Mouse (Mus musculus): ENCODE measurements around the gene 4921536K21Rik. TPM values are rescaled to one million over a fixed set of nuclear protein-coding genes. Genes with fewer than 3 reads are reported as not detected.
"Not testable (repeated sequence)": the region's sequence is repeated elsewhere in the genome, so short reads cannot be mapped to it uniquely, and the experiment has no call there.

Gene 4921536K21Rik
- total RNA-seq, 2 experiments from 2014 or later: 0.32 to 0.70 TPM

DNA sequence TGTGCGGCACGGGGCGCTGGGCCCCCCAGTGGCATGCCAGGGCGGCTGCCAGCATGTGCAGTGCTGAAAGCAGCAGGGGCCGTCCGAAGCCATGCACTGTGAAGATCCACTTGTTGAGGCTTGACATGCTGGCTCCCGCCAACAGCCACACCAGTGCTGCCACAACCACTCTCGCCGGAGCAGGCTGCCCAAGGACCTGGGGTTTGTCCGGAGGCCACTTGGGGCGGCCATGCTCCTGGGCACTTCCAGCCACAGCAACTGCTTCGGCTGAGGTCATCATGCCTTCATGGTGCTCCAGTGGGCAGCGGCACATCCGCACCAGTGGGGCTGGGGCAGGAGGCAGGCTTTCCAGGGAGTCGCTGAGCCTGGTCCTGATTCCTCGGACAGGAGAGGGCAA, 18.0 kb upstream of the 4921536K21Rik start:
- peak; percentile 54 to 55 for DNase-seq (ENCODE audit: low spot score in 2 of 2)
- intact Hi-C loops (cut with DNase I): loop anchor here (2.0 to 10.0 kb wide), 5 partner anchors 18 to 458 kb away; partner anchors contain the start of genes 4921536K21Rik, Dusp18 and Rnf185

DNA sequence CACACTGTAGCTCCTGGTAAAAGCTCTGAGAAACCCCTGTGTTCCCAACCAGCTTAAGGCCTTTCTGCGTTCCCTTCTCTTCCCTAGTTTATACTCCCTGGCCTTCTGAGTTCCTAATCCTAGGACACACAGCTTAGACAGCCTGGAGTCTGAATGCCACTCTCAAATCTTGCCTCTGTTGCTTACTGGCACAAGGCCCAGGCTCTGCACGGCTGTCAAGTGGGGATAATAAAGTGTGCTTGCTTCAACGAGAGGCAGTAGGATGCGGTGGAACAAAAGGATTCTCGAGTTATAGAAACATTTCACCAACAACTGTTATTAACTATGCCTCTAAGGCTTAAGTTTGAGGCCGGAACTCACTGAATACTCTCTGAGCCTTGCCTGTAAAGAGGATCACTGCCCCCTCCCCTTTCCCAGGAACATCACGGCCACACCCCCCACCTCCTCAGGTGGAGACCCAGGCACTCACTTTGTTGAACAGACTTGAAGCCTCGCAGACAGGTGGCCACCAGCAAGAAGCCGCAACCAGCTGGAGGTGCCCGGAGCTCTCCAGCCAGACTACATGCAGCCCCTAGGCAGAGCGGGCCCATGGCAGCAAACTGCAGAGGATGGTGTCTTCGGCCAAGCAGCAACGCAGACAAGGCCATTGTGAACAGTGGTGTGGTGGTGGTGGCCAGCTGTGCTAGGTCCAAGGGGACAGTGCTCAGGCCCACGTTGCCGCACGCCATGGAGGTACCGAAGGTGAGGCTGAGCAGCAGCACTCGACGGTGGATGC, 17.4 kb upstream of the 4921536K21Rik start:
- DNase-seq (ENCODE audit: low spot score in 2 of 2): peak; percentile 31 to 42
- intact Hi-C loops (cut with DNase I): loop anchor here (2.0 to 10.0 kb wide), 5 partner anchors 17 to 457 kb away; partner anchors contain the start of genes 4921536K21Rik, Dusp18 and Rnf185

DNA sequence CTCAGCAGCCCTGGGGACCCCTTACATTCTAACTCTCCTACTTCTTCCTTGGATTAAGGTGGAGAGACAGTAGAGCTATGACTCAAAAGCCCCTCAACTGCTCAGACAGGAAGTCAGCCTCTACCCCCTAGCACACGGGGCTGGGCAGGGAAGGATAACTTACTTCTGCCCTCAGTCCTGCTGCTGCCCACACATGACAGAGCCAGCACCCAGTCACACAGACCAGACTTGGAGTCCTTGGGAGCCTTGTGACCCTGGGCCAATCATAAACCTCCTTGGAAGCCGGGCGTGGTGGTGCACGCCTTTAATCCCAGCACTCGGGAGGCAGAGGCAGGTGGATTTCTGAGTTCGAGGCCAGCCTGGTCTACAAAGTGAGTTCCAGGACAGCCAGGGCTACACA, 16.5 kb upstream of the 4921536K21Rik start:
- intact Hi-C loops (cut with DNase I): loop anchor here (5.0 to 10.0 kb wide), 4 partner anchors 79 to 457 kb away; partner anchors contain the start of gene Rnf185
- DNase-seq (ENCODE audit: low spot score in 2 of 2): not testable (repeated sequence)

DNA sequence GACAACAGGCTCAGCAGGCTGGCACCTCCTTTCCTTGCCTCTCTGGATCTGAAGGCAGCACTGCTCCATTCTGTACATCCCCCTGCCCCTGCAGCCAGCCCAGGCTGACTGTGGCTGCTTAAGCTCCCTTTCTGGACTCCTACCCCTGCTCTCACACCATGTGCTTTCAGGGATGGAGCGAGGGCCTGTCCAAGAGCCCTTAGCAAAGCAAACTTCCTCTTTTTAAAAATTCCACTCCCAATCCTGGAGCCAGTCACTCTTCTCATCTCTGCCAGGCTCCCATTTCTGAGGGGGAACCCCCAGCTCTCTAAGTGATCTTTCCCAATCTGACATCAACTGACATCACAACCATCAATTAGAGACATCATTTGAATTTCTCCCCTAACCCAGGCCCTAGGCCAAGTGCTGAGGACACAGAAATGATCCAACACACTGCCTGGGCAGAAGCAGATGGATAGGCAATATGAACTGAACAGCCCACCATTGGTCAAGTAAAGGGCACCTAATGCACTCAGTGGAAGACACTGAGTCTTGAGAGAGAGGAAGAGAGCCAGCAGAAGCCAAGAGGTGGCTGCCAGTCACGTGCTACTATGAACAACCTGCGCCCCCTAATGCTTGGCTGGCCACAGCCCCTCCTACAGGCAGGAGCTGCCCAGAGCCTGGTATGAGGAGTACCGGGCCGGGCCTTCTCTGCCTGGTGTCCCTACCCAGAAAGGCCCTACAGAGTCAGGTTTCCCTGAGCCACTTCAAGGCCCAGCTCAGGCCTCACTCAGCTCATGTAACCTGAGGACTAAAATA, 15.8 kb upstream of the 4921536K21Rik start:
- intact Hi-C loops (cut with DNase I): loop anchor here (5.0 to 10.0 kb wide), 4 partner anchors 78 to 456 kb away; partner anchors contain the start of gene Rnf185
- no peak for DNase-seq (ENCODE audit: low spot score in 2 of 2)

DNA sequence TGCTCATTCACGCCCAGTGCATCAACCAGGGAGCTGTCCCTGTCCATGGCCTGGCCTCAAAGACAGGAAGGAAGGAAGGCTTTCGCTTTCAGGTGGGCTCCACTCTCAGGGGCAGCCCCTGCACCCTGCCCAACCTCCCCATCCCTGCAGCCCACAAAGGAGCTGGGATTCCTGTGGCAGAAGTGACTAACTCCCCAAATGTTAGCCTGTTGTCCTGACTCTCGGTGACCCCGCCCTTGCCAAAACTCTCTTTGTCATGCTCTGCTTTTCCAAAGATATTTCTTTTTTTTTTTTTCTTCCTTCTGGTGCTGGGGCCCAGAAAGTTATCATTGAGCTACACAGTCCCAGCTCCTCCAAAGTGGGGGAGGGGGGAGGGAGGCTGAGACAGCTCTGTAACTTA, 14.3 kb upstream of the 4921536K21Rik start:
- intact Hi-C loops (cut with DNase I): no loop called here
- DNase-seq (ENCODE audit: low spot score in 2 of 2): no peak

DNA sequence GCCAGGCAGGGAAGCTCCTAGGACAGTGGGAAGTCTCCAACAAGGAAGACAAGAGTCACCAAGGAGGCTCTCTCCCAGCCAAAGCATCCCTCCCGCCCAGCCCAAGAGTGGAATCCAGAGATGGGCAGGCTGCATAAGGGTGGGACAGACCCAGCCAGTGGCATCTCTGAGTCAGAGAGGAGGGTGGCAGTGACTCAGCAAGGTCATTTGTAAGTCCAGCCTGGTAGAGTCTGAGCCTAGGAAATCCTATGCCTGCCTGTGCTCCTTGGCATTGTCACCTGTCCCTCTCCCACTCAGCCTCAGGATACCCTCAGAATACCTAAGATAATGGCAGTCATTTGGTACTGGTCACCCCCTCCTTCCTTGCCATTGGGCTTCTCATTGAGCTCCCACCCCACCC, 10.5 kb upstream of the 4921536K21Rik start:
- intact Hi-C loops (cut with DNase I): no loop called here

DNA sequence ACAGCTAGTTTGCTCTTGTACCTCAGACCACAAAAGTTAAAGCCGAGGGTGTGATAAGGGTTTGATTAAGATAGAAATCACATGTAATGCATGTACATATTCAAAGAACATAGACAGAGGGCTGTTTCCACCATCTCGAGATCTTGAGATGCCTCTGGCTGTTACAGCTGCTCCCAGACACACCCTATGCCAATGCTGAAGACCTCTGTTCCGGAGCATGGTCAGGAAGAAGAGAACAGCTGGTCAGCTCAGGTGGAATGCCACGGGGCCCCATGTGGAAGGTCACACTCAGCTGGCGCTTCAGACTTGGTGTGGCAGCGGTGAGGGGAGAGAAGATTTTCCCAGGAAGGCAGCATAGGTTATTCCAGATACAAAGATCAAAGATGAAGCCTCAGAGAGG, 9.8 kb upstream of the 4921536K21Rik start:
- intact Hi-C loops (cut with DNase I): no loop called here

More for the DNA sequence above, 10.5 kb upstream of the 4921536K21Rik start:
- DNase-seq (ENCODE audit: low spot score in 2 of 2): no peak

DNA sequence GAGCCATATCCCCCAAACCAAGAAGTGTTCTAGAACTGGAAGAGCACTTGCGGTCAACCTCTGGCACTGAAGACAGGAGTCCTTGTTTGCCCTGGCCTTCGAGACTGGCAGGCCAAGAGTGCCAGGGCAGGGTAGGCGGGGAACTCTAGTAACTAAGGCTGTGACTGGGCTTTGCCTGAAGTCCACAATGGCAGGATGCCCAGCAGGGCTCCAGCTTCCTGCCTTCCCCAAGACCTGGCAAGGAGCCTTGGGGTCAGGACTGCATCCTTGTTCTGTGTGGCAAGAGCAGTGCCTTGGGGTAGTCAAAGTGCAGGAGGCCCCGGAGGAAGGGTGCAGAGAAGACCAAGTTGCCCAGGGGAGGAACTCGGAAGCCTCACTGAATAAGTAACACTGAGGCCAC, 8.1 kb upstream of the 4921536K21Rik start:
- intact Hi-C loops (cut with DNase I): no loop called here
- peak; percentile 43 to 59 for DNase-seq (ENCODE audit: low spot score in 2 of 2)

More for the DNA sequence above, 9.8 kb upstream of the 4921536K21Rik start:
- DNase-seq (ENCODE audit: low spot score in 2 of 2): no peak

DNA sequence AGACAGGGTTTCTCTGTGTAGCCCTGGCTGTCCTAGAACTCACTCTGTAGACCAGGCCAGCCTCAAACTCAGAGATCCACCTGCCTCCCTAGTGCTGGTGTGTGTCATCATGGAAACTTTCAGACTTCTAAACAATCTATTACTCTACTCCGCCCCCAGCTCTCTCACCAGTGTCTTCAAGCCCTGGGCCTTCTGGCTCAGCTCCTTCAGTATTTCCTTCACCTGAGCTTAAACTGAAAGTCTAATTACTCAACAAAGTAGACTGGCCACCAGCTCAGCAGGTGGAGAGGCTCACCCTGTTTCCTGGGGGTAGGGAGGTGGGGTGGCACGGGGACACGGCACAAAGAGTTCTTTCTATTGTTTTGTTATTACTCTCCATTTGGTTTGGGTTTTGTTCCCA, 7.6 kb upstream of the 4921536K21Rik start:
- intact Hi-C loops (cut with DNase I): no loop called here
- no peak for DNase-seq (ENCODE audit: low spot score in 2 of 2)

DNA sequence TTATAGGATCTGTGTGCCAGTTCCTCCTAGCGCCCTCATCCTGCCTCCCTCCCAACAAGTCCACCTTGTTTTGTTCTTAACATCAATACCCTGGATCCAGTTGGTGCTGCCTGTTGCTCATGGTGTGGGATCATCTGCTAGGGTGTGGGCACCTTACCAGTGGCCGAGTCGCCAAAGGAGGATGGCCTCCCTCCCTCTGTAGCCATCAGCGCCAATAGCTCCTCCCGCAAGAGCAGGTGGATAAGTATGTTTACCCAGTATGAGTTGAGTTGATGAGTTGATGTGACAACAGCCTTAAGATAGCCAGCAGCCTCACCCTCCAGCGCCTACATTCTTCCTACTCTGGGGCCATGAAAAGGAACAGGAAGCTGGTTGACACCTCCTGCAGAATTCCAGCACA, 5.4 kb upstream of the 4921536K21Rik start:
- no peak for DNase-seq (ENCODE audit: low spot score in 2 of 2)
- intact Hi-C loops (cut with DNase I): no loop called here

DNA sequence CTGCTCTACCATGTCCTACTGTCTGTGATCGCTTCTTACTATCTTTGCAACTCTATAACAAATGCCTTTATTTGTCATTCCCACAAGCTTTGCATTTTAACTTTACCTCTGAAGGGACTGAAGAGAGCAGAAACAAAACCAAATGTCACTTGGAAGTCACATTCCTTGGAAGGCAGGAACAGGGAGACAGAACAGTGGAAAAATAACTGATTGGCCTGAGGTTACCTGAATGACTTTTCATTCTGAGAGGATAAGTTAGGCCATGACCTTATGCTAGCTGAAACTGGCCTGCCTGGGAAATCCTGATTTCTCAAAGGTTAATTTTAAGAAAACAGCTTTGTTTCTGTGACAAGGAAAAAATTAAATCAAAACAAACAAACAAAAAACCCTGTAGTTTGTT, 1.0 kb upstream of the 4921536K21Rik start:
- no peak for DNase-seq (ENCODE audit: low spot score in 2 of 2)
- intact Hi-C loops (cut with DNase I): loop anchor here (2.0 kb wide), 1 partner anchor 17 kb away; no protein-coding TSS in a partner anchor

DNA sequence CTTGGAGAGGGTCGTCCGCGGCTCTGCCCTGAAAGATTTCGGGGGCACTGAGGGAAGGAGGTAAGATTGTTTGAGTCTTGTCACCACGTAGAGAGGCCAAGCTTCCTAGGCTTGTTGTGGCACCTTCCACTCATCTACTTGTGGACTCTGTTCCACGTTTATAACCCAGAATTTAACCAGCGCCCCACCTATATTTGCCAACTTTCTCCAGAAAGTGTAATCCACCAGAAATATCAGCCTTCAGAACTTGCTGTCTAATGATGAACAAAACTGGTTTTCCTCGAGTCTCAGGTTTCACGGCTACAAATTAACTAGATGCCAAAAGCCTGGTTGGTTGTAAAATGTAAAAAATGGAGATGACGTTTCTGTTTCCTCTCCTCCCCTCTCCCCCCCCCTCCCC, 560 bp upstream of the 4921536K21Rik start:
- intact Hi-C loops (cut with DNase I): loop anchor here (2.0 kb wide), 1 partner anchor 17 kb away; no protein-coding TSS in a partner anchor
- DNase-seq (ENCODE audit: low spot score in 2 of 2): no peak

DNA sequence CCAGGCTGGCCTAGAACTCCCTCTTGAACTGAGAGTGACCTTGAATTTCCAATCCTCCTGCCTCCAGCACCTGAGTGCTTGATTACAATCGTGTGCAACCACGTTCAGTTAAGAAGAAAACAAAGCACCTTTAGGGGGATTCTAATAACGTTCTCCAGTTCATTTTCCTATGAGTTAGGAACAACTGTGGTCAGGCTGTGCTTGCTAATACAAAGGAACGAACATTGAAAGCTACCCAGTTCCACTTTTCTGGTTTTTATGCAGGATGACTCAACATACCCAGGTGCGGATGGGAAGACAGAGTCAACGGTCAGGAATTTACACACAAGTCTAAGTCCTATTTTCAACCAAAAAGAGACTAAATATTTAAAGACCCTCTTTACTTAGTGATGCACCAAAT, 928 bp downstream of the 4921536K21Rik start:
- DNase-seq (ENCODE audit: low spot score in 2 of 2): no peak
- intact Hi-C loops (cut with DNase I): loop anchor here (2.0 kb wide), 1 partner anchor 19 kb away; no protein-coding TSS in a partner anchor

DNA sequence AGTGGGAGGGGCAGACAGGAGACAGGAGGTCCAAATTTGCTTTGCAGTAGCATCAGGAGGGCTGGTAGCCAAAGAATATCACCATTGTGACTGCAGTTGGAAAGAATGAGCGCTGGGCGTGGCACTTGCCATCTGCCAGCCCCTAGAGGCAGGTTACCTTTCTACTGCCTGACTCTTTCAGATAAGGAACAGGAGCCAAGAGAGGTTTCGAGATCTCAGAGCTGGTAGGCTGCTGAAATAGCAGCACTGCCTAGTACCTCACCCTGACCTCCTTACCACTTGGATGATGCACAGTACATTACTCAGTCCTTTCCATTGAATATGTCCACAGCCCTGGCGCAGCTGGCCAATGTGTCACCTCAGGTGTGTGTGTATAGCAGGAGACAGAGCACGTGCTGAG, 7.6 kb downstream of the 4921536K21Rik start:
- intact Hi-C loops (cut with DNase I): no loop called here

DNA sequence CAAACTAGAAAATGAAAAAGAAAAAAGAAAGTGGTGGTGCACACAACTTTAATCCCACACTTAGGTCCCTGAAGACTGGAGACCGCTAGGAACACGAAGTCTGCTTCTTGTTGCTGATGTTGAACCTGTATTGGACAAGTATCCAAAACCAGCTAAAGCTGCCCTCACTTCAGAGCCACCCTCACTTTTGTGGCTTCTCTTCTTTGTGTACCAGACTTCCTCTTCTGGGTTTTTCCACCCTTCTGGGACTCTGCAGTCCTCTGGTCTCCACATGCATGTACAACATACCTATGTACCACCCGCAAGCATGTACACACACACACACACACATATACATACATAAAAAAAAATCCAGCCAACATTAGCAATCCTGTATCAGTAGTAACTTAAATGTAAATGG, 11.2 kb downstream of the 4921536K21Rik start:
- intact Hi-C loops (cut with DNase I): loop anchor here (5.0 kb wide), 1 partner anchor 76 kb away; no protein-coding TSS in a partner anchor
- no peak for DNase-seq (ENCODE audit: low spot score in 2 of 2)

More for the DNA sequence above, 7.6 kb downstream of the 4921536K21Rik start:
- DNase-seq (ENCODE audit: low spot score in 2 of 2): no peak

DNA sequence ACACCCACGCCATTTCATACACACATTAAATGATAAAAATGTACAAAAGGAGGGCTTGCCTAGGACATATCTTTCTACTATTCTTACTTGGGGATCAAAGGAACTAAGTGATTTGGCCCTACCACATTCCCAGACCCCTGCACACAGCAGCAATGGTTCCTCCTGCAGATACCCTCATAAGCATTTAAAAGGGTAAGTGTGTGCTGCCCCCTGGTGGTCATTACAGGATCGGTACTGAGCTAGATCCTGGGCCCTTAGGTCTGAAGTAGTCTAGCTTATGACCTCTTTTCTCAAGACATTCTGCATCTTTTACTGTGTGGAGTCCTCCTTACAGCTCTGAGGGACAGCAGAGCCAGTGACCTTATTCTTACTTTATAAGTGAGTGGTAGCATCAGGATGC, 15.1 kb downstream of the 4921536K21Rik start:
- peak in 1 of 2 experiments; percentile 76 for DNase-seq (ENCODE audit: low spot score in 2 of 2)
- intact Hi-C loops (cut with DNase I): loop anchor here (5.0 kb wide), 1 partner anchor 73 kb away; no protein-coding TSS in a partner anchor

DNA sequence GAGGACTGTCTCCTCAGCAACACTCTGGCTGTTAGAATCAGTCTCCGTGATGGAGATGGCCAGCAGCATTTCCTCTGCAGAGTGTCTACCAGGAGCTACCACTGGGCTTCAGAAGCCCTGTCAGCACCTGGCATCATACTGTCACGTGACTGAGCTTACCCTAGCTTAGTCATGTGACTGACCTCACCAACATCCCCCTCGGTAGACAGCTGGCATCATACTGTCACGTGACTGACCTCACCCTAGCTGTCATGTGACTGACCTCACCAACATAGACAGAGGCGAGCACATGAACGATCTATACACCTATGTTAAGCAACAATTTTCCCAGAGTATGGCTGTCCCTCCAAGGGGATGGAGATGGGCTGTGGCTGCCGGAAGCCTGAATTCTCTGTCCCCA, 16.2 kb downstream of the 4921536K21Rik start:
- DNase-seq (ENCODE audit: low spot score in 2 of 2): no peak
- intact Hi-C loops (cut with DNase I): no loop called here

DNA sequence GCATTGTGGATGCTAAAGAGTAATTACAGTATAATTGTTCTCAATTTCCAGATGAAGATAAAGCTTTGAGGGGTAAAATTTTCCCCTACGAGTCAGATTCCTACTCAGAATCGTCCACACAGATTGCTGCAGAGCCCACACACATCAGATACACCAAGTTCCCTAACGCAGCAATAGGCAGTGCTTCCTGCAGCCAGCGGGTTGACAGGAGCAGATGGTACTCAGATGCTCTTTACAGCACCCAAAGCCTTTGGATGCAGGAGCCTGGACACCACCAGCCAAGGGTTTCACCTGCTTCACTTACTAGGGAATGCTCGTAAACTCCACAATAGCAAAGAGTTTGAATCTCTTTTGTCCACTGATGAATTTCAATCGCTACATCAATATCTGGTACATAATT, 18.5 kb downstream of the 4921536K21Rik start:
- intact Hi-C loops (cut with DNase I): no loop called here
- no peak for DNase-seq (ENCODE audit: low spot score in 2 of 2)

DNA sequence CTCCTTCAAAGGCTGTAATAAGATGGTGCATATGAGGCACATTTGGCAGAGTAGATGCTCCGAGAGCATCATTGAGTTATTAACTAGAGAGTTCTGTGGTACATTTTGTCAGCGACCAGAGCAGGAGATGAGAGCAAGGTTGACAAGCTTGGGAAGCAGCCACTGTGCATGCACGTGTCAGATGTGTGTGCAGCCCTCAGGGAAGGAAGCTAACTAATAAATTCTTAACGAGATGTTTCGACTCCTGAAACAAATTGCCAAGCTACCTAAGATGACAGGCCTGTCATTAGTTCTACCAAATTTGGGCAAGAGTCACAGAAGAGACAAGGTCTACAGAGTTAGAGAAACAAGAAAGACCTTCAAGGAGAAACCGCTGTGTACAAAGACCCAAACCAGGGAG, 30.6 kb downstream of the 4921536K21Rik start:
- DNase-seq (ENCODE audit: low spot score in 2 of 2): no peak
- intact Hi-C loops (cut with DNase I): loop anchor here (5.0 kb wide), 1 partner anchor 47 kb away; no protein-coding TSS in a partner anchor
